Comparison of ENCODE assay signal across 8 mouse cellular contexts in genomic region chr14:104813977-104814584, GRCm38 (mm10).
DNase-seq lines count a peak whose midpoint lies in the region; ATAC-seq and TF ChIP-seq lines count a peak whose summit lies in the region.

No protein-coding gene starts in this region.

- H3K9ac ChIP-seq in liver, postnatal 0 days (replicated peaks) = no peak overlapping the region
- H3K9ac ChIP-seq in neural tube, embryonic 15.5 days (replicated peaks) = no peak overlapping the region

- H3K27ac ChIP-seq in liver, postnatal 0 days (ENCODE audit: low read depth) = no peak overlapping the region
- H3K27ac ChIP-seq in neural tube, embryonic 15.5 days (replicated peaks) = no peak overlapping the region

- H3K4me2 ChIP-seq in liver, postnatal 0 days (ENCODE audit: low read depth, low read length) = no peak overlapping the region
- no peak overlapping the region for H3K4me2 ChIP-seq in neural tube, embryonic 15.5 days

- no peaks in the 10 kb centered on the region for H3K4me1 ChIP-seq in liver, postnatal 0 days (ENCODE audit: insufficient read depth)
- 0 out of 2 replicates have a peak, but pooled peaks cover 4% of the 10 kb centered on the region for H3K4me1 ChIP-seq in neural tube, embryonic 15.5 days

- H3K4me3 ChIP-seq in liver, postnatal 0 days (ENCODE audit: low read depth, low read length) = no peak overlapping the region
- H3K4me3 ChIP-seq in neural tube, embryonic 15.5 days (replicated peaks) = no peak overlapping the region

- peak; percentile 80 for TF ChIP-seq CTCF in liver, postnatal 0 days (IDR thresholded peaks at IDR 0.05; ENCODE audit: low read depth)

- 32% methylated on average over 10 of the region's 10 CpGs for WGBS in liver, postnatal 0 days (ENCODE audit: insufficient replicate concordance)
- 26% methylated on average over 10 of the region's 10 CpGs for WGBS in neural tube, embryonic 15.5 days

- peak; percentile 83 for ATAC-seq in frontal cortex, adult (ENCODE audit: low TSS enrichment)
- no peak for ATAC-seq in liver, postnatal 0 days
- peak; percentile 45; the same call in 1 of the 2 replicates for ATAC-seq in neural tube, embryonic 15.5 days (ENCODE audit: low FRiP score)

- DNase-seq in ovary, postnatal 10 days (ENCODE audit: low spot score) = peak; percentile 29
- DNase-seq in ovary, adult 18-20 months (ENCODE audit: low spot score) = no peak
- peak; percentile 44 for DNase-seq in cerebellum, adult 11 months
- peak; percentile 73 for DNase-seq in kidney, postnatal 14 days
- peak; percentile 67 for DNase-seq in liver, postnatal 0 days
- peak; percentile 23 for DNase-seq in urinary bladder, postnatal 10 days (ENCODE audit: low spot score)

- no peaks in the 10 kb centered on the region for H3K36me3 ChIP-seq in liver, postnatal 0 days (replicated peaks; ENCODE audit: insufficient read depth, low read length)
- H3K36me3 ChIP-seq in neural tube, embryonic 15.5 days = no peaks in the 10 kb centered on the region

- no peaks in the 10 kb centered on the region for H3K9me3 ChIP-seq in liver, postnatal 0 days (ENCODE audit: low read length)
- H3K9me3 ChIP-seq in neural tube, embryonic 15.5 days (replicated peaks) = no peaks in the 10 kb centered on the region

- no peak for TF ChIP-seq EP300 in liver, postnatal 0 days (IDR thresholded peaks at IDR 0.05; ENCODE audit: low read depth)

- H3K27me3 ChIP-seq in liver, postnatal 0 days (ENCODE audit: insufficient read depth, low read length) = no peaks in the 10 kb centered on the region
- peaks cover 11% of the 10 kb centered on the region for H3K27me3 ChIP-seq in neural tube, embryonic 15.5 days (replicated peaks)
